Mouse (Mus musculus): ENCODE data around the gene Adgre5.

DNA sequence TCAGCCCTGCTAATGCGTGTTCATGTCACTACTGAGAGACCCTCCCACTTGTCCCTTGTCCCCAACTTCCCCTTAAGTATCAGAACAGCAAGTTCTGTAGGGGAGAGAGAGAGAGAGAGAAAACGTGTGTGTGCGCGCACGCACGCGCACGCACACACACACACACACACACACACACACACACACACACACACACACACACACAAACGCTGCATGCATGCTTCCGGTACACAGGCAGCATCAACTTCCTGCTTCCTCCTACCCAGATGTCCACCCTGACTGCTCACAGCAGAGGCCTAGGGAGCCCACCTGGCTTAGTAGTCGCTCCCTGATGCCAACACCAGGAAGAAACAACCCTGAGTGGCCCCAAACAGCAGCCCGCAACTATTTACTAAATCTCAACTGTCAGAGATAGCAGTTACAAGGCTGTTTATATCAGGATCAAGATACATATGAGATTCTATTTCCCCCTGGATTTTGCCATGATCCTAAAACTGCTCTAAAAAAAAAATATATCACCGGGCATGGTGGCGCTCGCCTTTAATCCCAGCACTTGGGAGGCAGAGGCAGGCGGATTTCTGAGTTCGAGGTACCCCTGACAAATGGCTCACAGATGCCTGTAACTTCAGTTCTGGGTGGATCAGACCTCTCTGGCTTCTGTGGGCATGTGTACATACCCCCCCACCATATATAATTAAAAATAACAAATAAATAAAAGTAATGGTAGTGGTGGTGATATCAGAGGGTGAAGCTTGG, 45.6 kb downstream of the Adgre5 start:
- no peak for TF ChIP-seq TAL1 (IDR thresholded peaks at IDR 0.05; ENCODE audit: low read length)
- no peak for TF ChIP-seq GATA1 (IDR thresholded peaks at IDR 0.05; ENCODE audit: low read length)
